Mouse (Mus musculus): Measurements from ENCODE around the gene Rragc. TPM values are rescaled to one million over a fixed set of nuclear protein-coding genes. Genes with fewer than 3 reads are reported as not detected.

The Rragc gene
- polyA plus RNA-seq (2012; ENCODE audit: low replicate concordance) = 14.0 and 17.4 TPM in 2 replicates

DNA sequence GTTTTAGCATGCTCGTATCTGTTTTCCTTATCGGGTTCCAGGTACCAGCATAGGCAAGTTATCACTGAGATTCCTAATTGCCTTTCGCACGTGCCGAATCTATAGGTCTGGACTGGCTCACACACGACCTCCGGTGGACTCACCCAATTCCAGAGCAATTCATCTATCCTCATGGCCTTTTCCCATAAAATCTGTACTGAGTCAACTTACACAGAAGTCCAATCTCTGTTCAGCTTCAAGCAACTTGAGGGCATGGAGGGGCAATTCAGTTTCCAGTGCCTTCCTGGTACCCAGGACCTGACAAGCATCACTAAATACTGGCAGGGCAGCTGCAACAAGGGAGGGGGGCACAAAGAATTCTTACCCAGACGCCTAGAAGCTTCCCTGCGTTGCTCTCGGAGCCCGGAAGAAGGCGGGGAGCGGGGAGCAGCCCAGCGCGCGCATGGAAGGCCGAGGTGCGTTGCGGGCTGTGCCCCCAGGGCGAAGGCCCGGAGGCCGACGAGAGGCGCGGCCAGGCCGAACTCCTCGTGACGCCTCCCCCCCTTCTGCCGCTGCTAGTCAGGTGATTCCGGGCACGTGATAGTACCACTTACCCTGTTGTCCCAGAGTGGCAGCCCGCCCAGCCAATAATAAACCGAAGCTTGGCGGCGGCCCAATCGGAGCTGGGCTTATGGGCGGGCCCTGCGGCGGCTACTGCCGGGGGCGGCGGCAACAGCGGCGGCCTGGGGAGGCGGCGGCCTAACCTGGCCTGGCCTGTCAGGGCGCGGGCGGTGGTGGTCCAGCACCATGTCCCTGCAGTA is at the start of gene Rragc:
Gene Rragc, plus strand, starts transcription at position 699 of the 800 bp plus-strand sequence.

DNA sequence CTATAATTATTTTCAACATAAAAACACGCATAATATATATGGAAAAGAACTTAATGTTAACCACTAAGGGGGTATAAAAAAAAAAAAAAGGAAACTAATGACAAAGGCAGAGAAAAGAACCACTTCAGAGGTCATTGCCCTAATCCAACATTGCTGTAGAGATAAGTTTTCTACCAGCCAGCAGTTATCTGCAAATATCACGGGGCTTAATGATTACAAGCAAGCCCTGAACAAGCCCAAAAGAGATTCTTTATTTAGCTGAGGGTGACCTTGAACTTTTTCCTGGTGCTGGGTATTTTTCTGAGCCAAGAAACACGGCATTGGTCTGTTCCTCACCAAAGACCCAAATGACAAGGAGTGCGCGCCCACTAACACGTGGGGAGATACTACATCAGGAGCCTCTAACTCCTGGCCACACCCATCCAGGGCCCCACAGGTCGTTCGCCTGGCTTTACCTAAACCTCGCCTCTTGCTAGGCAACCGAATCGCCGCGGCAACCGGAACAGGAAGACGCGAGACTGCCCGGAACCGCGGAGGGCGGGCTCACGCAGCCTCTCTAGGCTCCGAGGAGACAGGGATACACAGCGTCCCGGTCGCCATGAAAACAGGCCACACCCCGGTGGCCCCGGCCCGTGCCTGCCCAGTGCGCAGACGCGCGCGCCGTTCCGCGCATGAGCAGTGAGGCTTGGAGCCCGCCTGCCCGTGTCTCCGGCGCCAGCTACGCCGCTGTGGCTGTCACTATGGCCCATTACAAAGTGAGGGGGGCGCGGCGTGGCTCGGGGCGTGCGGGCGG is 12.7 kb upstream of the Rragc start, which contains the start of gene Mycbp:
Gene Mycbp, plus strand, starts transcription at position 500 of the 793 bp plus-strand sequence.

DNA sequence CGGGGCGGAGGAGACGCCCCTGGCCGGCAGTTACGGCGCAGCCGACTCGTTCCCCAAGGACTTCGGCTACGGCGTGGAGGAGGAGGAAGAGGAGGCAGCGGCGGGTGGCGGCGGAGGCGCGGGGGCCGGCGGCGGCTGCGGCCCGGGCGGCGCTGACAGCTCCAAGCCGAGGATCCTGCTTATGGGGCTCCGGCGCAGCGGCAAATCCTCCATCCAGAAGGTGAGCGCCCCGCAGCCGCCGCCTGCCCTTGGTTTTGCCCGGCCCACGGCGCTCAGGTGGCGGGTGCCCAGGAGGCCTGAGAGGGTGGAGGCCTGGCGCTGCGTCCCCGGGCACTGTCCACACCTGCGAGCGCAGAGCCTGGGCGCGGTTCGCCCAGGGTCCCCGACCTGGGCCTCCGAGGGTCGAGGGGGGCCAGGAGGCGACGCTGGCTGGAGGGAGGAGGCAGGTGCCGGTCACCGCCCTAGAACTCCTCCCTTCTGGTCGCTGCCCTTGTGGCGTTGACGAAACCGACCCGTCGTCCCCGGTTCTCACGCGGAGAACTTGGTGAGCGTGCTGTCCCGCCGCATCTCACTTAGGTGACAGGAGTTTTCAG is 398 bp downstream of the Rragc start, which contains the start of gene 4930535I16Rik:
Gene 4930535I16Rik, minus strand, starts transcription at position 475 of the 593 bp plus-strand sequence.

Other genes with a start within 250 kb of the Rragc start
- 49.9 and 61.0 TPM in 2 replicates for gene Macf1, start 233.1 kb upstream of the Rragc start, polyA plus RNA-seq (2012; ENCODE audit: low replicate concordance)
- gene Ndufs5, start 199.2 kb upstream of the Rragc start, polyA plus RNA-seq (2012; ENCODE audit: low replicate concordance) = 18.3 and 29.6 TPM in 2 replicates
- 320 and 470 TPM in 2 replicates for gene Akirin1, start 167.1 kb upstream of the Rragc start, polyA plus RNA-seq (2012; ENCODE audit: low replicate concordance)
- gene Rhbdl2, start 129.6 kb upstream of the Rragc start, polyA plus RNA-seq (2012; ENCODE audit: low replicate concordance) = not detected in 2 replicates
- gene 4933427I04Rik, start 57.8 kb upstream of the Rragc start, polyA plus RNA-seq (2012; ENCODE audit: low replicate concordance) = not detected in 2 replicates
- 5.0 and 24.6 TPM in 2 replicates for gene Mycbp, start 12.6 kb upstream of the Rragc start, polyA plus RNA-seq (2012; ENCODE audit: low replicate concordance)
- 0.42 TPM in 1 of 2 replicates, not detected in the other for gene 4930535I16Rik, start 576 bp downstream of the Rragc start, polyA plus RNA-seq (2012; ENCODE audit: low replicate concordance)

Data from leukemia stem cell, adult 10-12 weeks (primary cell).